Mouse (Mus musculus) G1E (cell line): ENCODE measurements around the gene Odf2l.

ENCODE experiments used
- CTCF ChIP-seq: IDR thresholded peaks from 2 replicates; pipeline ENCODE4 v1.5.1; 2012; ENCODE audit warnings: low read depth, low read length, inconsistent platforms, mixed read lengths
- GATA1 ChIP-seq: IDR thresholded peaks from 2 replicates; pipeline ENCODE4 v1.6.1; 2012; ENCODE audit warnings: borderline replicate concordance, low read length, inconsistent platforms, mixed read lengths
- POLR2AphosphoS5 ChIP-seq: IDR thresholded peaks from 2 replicates; pipeline ENCODE4 v1.6.1; 2012; ENCODE audit warnings: low read depth, low read length, inconsistent platforms; ENCODE audit not compliant: insufficient replicate concordance
- TAL1 ChIP-seq: conservative IDR thresholded peaks from 2 replicates; pipeline ENCODE4 v1.6.1; 2012; ENCODE audit warnings: low read depth, low read length, inconsistent platforms, mixed read lengths

GRCm38 (mm10) chr3:145170028-145170427 lies 51.6 kb downstream of the Odf2l start:
- TF ChIP-seq CTCF (no peak), TAL1 (no peak), POLR2AphosphoS5 (no peak), GATA1 (no peak)
